ENCODE assay signal across 13 mouse cellular contexts in the genomic region with DNA sequence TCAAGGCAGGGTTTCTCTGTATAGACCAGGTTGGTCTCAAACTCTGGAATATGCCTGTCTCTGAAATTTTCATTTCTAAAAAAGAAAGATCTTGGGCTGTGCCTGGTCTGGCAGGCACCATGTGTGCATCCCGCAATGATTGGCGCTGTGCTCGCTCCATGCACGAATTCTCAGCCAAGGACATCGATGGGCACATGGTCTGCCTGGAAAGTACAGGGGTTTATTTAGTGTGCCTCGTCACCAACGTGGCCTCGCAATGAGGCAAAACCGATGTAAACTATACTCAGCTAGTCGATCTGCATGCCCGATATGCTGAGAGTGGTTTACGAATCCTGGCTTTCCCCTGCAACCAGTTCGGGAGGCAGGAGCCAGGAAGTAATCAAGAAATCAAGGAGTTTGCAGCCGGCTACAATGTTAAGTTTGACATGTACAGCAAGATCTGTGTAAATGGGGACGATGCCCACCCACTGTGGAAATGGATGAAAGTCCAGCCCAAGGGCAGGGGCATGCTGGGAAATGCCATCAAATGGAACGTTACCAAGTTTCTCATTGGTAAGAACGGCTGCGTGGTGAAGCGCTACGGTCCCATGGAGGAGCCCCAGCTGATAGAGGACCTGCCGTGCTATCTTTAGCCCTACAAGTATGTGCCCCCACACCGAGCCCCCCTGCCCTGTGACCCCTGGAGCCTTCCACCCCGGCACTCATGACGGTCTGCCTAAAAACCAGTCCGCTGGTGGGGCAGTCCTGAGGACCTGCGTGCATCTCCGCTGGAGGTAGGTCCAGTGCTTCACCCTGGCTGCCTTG. TPM values are rescaled to one million over a fixed set of nuclear protein-coding genes. Genes with fewer than 3 reads are reported as not detected.
DNase-seq lines count a peak whose midpoint lies in the region; ATAC-seq and TF ChIP-seq lines count a peak whose summit lies in the region.
"Had no signal": no experiment of that assay in that cellular context is flagged by ENCODE, and none has a peak within 500 bp of the region (broad histone marks: within the 10 kb centered on the region; RNA-seq: fewer than 3 reads in every experiment).

No protein-coding gene starts in this region.

- no peaks in the 10 kb centered on the region; the same call in 1 of the 2 replicates for H3K36me3 ChIP-seq in testis, adult 2 months (ENCODE audit: control insufficient read depth, insufficient read depth, low read length)
- H3K36me3 ChIP-seq in heart, embryonic 14.5 days (ENCODE audit: control insufficient read depth, insufficient read depth, low read length), result peaks cover 42% of the 10 kb centered on the region
- H3K36me3 ChIP-seq in hindbrain, embryonic 10.5 days, result peaks cover 68% of the 10 kb centered on the region

- peak; percentile 69 for ATAC-seq in heart, embryonic 14.5 days (ENCODE audit: insufficient number of reproducible peaks, insufficient read depth, low FRiP score, low read depth)
- ATAC-seq: lung, postnatal 0 days had no signal

- no peak overlapping the region; the same call in 1 of the 2 replicates for H3K4me3 ChIP-seq in testis, adult 2 months (ENCODE audit: control insufficient read depth, low read depth, low read length)
- peak overlapping the region; percentile 28 to 40 for H3K4me3 ChIP-seq in heart, embryonic 14.5 days (ENCODE audit: control insufficient read depth in 1 of 2, insufficient read depth in 1 of 2, low read depth in 1 of 2, low read length in 2 of 2)
- no peak overlapping the region for H3K4me3 ChIP-seq in hindbrain, embryonic 10.5 days
- H3K4me3 ChIP-seq: limb, embryonic 13.5 days had no signal

- no peaks in the 10 kb centered on the region for H3K27me3 ChIP-seq in testis, adult 2 months (ENCODE audit: control insufficient read depth, insufficient read depth, low read length)
- H3K27me3 ChIP-seq in heart, embryonic 14.5 days (ENCODE audit: control insufficient read depth, insufficient read depth, low read length), result no peaks in the 10 kb centered on the region
- H3K27me3 ChIP-seq in hindbrain, embryonic 10.5 days (ENCODE audit: insufficient read depth, poor library complexity, severe bottlenecking), result no peaks in the 10 kb centered on the region
- H3K27me3 ChIP-seq: limb, embryonic 13.5 days had no signal

- peak overlapping the region; percentile 59 for H3K4me2 ChIP-seq in heart, embryonic 14.5 days (ENCODE audit: low read length)
- H3K4me2 ChIP-seq: limb, embryonic 13.5 days had no signal

- no peak for TF ChIP-seq CTCF in testis, adult 2 months (IDR thresholded peaks at IDR 0.05; ENCODE audit: control insufficient read depth, insufficient read depth, insufficient replicate concordance, low read depth, low read length)

- peaks cover 4% of the 10 kb centered on the region for H3K4me1 ChIP-seq in testis, adult 2 months (ENCODE audit: control insufficient read depth, insufficient read depth, low read length)
- peaks cover 5 to 28% of the 10 kb centered on the region in 2 experiments; a peak in 3 of 4 replicates for H3K4me1 ChIP-seq in heart, embryonic 14.5 days (ENCODE audit: control insufficient read depth in 2 of 2, insufficient read depth in 2 of 2, low read length in 2 of 2)
- H3K4me1 ChIP-seq in hindbrain, embryonic 10.5 days (replicated peaks), result peaks cover 18% of the 10 kb centered on the region

- 47% methylated on average over 27 of the region's 27 CpGs for WGBS in heart, embryonic 14.5 days
- WGBS in hindbrain, embryonic 10.5 days, result 90% methylated on average over 27 of the region's 27 CpGs

- TF ChIP-seq POLR2A in testis, adult 2 months (IDR thresholded peaks at IDR 0.05; ENCODE audit: control insufficient read depth, low read depth, low read length), result no peak

- H3K9me3 ChIP-seq in heart, embryonic 14.5 days (ENCODE audit: control insufficient read depth, low read length), result no peaks in the 10 kb centered on the region
- H3K9me3 ChIP-seq in hindbrain, embryonic 10.5 days, result no peaks in the 10 kb centered on the region
- H3K9me3 ChIP-seq: G1E; limb, embryonic 13.5 days had no signal

- peak overlapping the region; percentile 58 for H3K9ac ChIP-seq in heart, embryonic 14.5 days (ENCODE audit: low read length)
- H3K9ac ChIP-seq: limb, embryonic 13.5 days had no signal

- peak overlapping the region; percentile 14; the same call in 1 of the 2 replicates for H3K27ac ChIP-seq in testis, adult 2 months (ENCODE audit: control insufficient read depth, insufficient read depth, low read depth, low read length)
- H3K27ac ChIP-seq in heart, embryonic 14.5 days (replicated peaks in 1 of 2; ENCODE audit: control insufficient read depth in 1 of 2, insufficient read depth in 1 of 2, low read depth in 2 of 2, low read length in 2 of 2), result peak overlapping the region; percentile 75 to 77
- no peak overlapping the region for H3K27ac ChIP-seq in hindbrain, embryonic 10.5 days
- H3K27ac ChIP-seq: limb, embryonic 13.5 days had no signal

- DNase-seq in adrenal gland, adult (ENCODE audit: inconsistent age in 2 of 2, low spot score in 1 of 2), result peak; percentile 80 to 82
- DNase-seq in adrenal gland, adult 18-20 months (ENCODE audit: low spot score in 2 of 2), result no peak
- DNase-seq in testis, postnatal 10 days (ENCODE audit: low spot score), result no peak
- DNase-seq in testis, postnatal 14 days (ENCODE audit: low spot score), result peak; percentile 12
- DNase-seq in lung, postnatal 36 days, result no peak
- no peak for DNase-seq in hindbrain, embryonic 10.5 days (ENCODE audit: low spot score)
- DNase-seq: kidney, postnatal 25 days; thymus, postnatal 25 days had no signal

RNA-seq across cellular contexts. Expression of gene Hnrnpll, which starts 8.0 kb away (rescaled TPM):
- 10 to 100 TPM; 36.3 to 48.5 TPM for total RNA-seq in adrenal gland, adult 18-20 months (2021)
- 44.0 and 52.0 TPM in 2 replicates for polyA plus RNA-seq in testis, adult 2 months (2012; rRNA removed)
- 47.7 and 52.3 TPM in 2 replicates for polyA plus RNA-seq in heart, embryonic 14.5 days (2014; fragmentation: Nextera tagmentation; extraction: Ambion mirVana)
- 85.6 and 92.4 TPM in 2 replicates for polyA plus RNA-seq in hindbrain, embryonic 10.5 days (2016; fragmentation: Nextera tagmentation; extraction: Ambion mirVana)

Comparison
In these comparisons a context has a peak if more than half of its experiments do, and no peak if none do; other contexts are left out.
1. DNase-seq: peak in adrenal gland, adult (2 of 2) and testis, postnatal 14 days (single experiment); none in adrenal gland, adult 18-20 months (0 of 2), testis, postnatal 10 days (single experiment), lung, postnatal 36 days (single experiment) and hindbrain, embryonic 10.5 days (single experiment).
2. H3K4me3 ChIP-seq: peak in heart, embryonic 14.5 days (2 of 2); none in testis, adult 2 months (single experiment) and hindbrain, embryonic 10.5 days (single experiment).